Mouse (Mus musculus) liver, embryonic 16.5 days (tissue): ENCODE results near the gene P4ha1. TPM values are rescaled to one million over a fixed set of nuclear protein-coding genes. Genes with fewer than 3 reads are reported as not detected.

Experiments used
- ATAC-seq: fragments of 200-750 bp; cut with Nextera tagmentation; 2 replicates; pipeline ENCODE4 v1.8.0; 2017; ENCODE audit warnings: low read depth, mild to moderate bottlenecking, moderate number of reproducible peaks, moderate library complexity
- H3K27ac ChIP-seq: fragments of 300-500 bp; sonication (generic); 2 replicates; pipeline ENCODE4 v1.5.1; 2014; ENCODE audit warnings: mild to moderate bottlenecking, low read length
- H3K27me3 ChIP-seq: fragments of 300-500 bp; sonication (generic); 2 replicates; pipeline ENCODE4 v1.6.1; 2014; ENCODE audit warnings: low read depth, low read length, mixed read lengths; ENCODE audit not compliant: control insufficient read depth, insufficient read depth
- H3K36me3 ChIP-seq: fragments of 300-500 bp; sonication (generic); 2 replicates; pipeline ENCODE4 v1.6.1; 2014; ENCODE audit warnings: mild to moderate bottlenecking; ENCODE audit not compliant: control insufficient read depth, insufficient read depth
- H3K4me1 ChIP-seq: fragments of 300-500 bp; sonication (generic); 2 replicates; pipeline ENCODE4 v1.6.1; 2014; ENCODE audit warnings: low read depth, low read length, mixed read lengths; ENCODE audit not compliant: control insufficient read depth
- H3K4me2 ChIP-seq: fragments of 300-500 bp; sonication (generic); 2 replicates; pipeline ENCODE4 v1.6.1; 2014; ENCODE audit warnings: low read depth, low read length, mixed read lengths
- H3K4me3 ChIP-seq: fragments of 300-500 bp; sonication (generic); 2 replicates; pipeline ENCODE4 v1.5.1; 2014; ENCODE audit warnings: low read depth, mild to moderate bottlenecking, low read length
- H3K9ac ChIP-seq: fragments of 300-500 bp; sonication (generic); 2 replicates; pipeline ENCODE4 v1.6.1; 2014; ENCODE audit warnings: low read depth, low read length
- H3K9me3 ChIP-seq: fragments of 300-500 bp; sonication (generic); replicated peaks from 2 replicates; pipeline ENCODE4 v1.6.1; 2016; ENCODE audit warnings: low read length; ENCODE audit not compliant: control insufficient read depth
- WGBS: fragments of 180-500 bp; shearing (Covaris S2); extraction: QIAGEN DNeasy Blood & Tissue Kit; methylation state at CpG from one replicate; pipeline ENCODE4 v1.1.7; 2014; ENCODE audit not compliant: insufficient replicate concordance; 5-methylcytosine and 5-hydroxymethylcytosine counted together
- polyA plus RNA-seq: library from polyadenylated mRNA; unstranded; fragments of >200 nt; fragmentation: Nextera tagmentation; extraction: Ambion mirVana; gene quantifications from 2 replicates; pipeline ENCODE4 v1.2.1, GENCODE M21; 2015

P4ha1 gene
- polyA plus RNA-seq, 1 experiment from 2014 or later: 14.9 TPM

DNA sequence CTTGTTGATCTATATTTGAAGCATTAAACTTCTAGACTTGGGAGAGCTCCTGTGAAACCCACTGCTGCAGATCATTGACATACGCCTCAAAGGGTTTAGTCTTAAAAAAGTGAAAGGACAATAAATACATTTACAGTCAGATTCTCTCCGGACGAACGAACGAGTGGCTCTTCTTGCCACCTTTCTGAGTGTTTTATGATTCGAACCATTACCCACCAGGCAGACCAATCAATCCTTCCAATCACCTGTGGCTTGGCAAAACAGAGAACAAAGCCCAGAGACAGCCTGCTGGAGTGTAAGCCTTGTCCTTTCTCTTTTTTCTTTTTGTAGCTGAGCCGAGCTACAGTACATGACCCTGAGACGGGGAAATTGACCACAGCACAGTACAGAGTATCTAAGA is 31.9 kb downstream of the P4ha1 start:
- WGBS: 81% methylated on average over 8 of the region's 8 CpGs
- no peak overlapping the region for H3K4me2 ChIP-seq
- no peak overlapping the region for H3K9ac ChIP-seq
- no peak overlapping the region for H3K27ac ChIP-seq
- ATAC-seq: no peak
- no peaks in the 10 kb centered on the region for H3K27me3 ChIP-seq
- H3K4me1 ChIP-seq: no peaks in the 10 kb centered on the region; the same call in 1 of the 2 replicates
- peaks cover 22% of the 10 kb centered on the region for H3K36me3 ChIP-seq
- no peaks in the 10 kb centered on the region for H3K9me3 ChIP-seq
- no peak overlapping the region for H3K4me3 ChIP-seq

DNA sequence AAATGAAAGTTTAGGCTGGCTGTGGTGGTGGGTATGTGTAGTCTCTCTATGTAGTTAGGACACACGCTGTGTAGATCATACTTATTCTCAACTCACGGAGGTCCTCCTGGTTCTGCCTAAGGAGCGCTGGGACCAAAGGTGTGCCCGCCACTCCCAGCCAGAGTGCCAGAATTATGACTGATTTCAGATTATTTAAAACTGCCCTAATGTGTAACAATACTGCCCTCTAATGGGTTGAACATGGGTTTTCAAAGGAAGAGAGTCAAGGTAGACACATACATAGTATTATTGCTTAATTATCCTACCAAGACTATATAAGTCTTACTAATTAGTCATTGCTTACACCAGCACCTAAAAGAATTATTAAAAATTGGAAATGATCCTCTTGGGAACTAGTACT is 35.6 kb downstream of the P4ha1 start:
- Histone ChIP-seq H3K4me2 (no peak overlapping the region), H3K36me3 (peaks cover 23% of the 10 kb centered on the region), H3K9me3 (no peaks in the 10 kb centered on the region), H3K9ac (no peak overlapping the region), H3K27ac (no peak overlapping the region), H3K27me3 (no peaks in the 10 kb centered on the region), H3K4me1 (peaks cover 3% of the 10 kb centered on the region), H3K4me3 (no peak overlapping the region)
- no peak for ATAC-seq
- WGBS: 73% methylated on average over 4 of the region's 4 CpGs

DNA sequence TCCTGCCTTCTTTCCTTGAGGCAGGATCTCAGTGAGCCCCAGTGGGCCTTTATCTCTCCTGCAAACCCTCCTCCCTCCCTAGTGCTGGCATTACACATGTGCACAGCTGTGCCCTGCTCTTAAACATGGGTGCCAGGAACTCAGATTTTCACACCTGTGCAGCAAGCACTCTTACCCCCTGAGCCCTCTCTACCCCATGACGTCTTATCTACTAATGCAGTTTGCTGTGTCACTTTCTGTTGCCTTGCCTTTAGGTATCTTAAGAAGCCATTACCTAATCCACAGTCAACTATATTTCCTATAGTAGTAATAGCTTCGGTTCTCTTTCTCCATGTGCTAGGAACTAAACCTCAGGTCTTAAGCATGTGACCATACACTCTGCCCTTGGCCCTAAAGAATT is 40.1 kb downstream of the P4ha1 start:
- peak; percentile 47; the same call in 1 of the 2 replicates for ATAC-seq
- H3K36me3 ChIP-seq: peaks cover 13% of the 10 kb centered on the region
- H3K4me1 ChIP-seq: peaks cover 6% of the 10 kb centered on the region
- WGBS: 29% methylated on average over 2 of the region's 2 CpGs
- no peaks in the 10 kb centered on the region for H3K27me3 ChIP-seq
- H3K9me3 ChIP-seq: no peaks in the 10 kb centered on the region
- H3K4me3 ChIP-seq: no peak overlapping the region
- H3K9ac ChIP-seq: no peak overlapping the region
- no peak overlapping the region for H3K27ac ChIP-seq
- H3K4me2 ChIP-seq: no peak overlapping the region

DNA sequence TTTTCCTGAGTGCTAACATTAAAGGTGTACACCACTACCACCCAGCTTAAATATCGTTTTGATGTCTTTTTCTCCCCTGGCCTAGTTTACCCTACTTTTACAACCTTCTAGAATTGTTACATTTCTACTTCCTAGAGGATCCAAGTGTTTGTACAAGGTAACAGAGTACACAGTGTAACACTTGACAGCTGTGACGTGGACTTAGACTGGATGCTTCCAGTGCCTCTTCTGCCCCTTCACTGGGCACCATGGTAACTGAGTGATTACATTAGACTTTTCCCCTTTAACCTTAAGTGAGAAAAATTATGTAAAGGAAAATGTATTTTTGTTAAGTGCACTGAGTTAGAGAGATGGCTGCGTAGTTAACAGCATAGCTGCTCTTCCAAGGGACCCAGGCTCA is 41.5 kb downstream of the P4ha1 start:
- Histone ChIP-seq H3K36me3 (peaks cover 23% of the 10 kb centered on the region), H3K27me3 (no peaks in the 10 kb centered on the region), H3K4me3 (no peak overlapping the region), H3K9me3 (no peaks in the 10 kb centered on the region), H3K4me2 (no peak overlapping the region), H3K9ac (no peak overlapping the region), H3K27ac (no peak overlapping the region), H3K4me1 (peaks cover 6% of the 10 kb centered on the region)
- WGBS: 76% methylated on average over 3 of the region's 3 CpGs
- ATAC-seq: no peak

DNA sequence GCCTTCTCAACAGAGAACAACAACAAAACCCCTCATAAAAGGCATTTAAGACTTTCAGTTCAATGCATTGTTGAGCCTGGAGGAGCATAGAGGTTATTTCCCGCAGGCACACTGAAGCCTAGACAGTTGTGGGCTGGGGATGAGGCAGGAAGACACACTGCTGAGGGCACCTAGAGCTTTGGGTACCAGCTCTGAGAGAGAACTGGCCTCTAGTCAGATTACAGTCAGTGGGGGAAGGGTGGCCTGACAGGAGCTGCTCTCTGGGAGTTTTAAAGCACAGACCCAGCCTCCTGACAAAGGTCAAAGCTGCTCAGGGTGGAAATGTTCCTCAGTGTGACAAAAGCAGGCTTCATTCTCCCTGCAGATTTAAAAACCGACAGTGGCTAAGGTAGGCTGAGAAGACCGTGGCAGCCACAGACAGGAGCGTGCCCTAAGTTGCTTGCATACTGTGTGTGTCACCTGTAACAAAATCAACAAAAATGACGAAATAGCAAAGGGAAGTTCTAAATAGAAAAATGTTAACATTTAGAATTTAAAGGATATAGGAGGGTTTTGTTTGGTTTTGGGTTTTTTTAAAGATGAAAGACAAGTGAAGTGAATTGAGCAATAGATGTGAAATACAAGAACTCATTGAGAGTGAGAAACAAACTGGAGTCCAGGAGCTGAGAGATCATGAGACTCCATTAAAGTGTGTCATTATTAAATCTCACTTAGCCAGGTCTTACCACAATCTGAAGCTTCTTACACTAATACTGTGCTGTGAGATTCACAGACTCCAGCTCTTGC is 42.9 kb downstream of the P4ha1 start:
- no peak overlapping the region for H3K4me3 ChIP-seq
- H3K4me1 ChIP-seq: peaks cover 6% of the 10 kb centered on the region
- H3K4me2 ChIP-seq: no peak overlapping the region
- ATAC-seq: peak; percentile 61
- no peak overlapping the region for H3K27ac ChIP-seq
- WGBS: 71% methylated on average over 5 of the region's 5 CpGs
- H3K9me3 ChIP-seq: no peaks in the 10 kb centered on the region
- peaks cover 27% of the 10 kb centered on the region for H3K36me3 ChIP-seq
- H3K27me3 ChIP-seq: no peaks in the 10 kb centered on the region
- H3K9ac ChIP-seq: no peak overlapping the region

DNA sequence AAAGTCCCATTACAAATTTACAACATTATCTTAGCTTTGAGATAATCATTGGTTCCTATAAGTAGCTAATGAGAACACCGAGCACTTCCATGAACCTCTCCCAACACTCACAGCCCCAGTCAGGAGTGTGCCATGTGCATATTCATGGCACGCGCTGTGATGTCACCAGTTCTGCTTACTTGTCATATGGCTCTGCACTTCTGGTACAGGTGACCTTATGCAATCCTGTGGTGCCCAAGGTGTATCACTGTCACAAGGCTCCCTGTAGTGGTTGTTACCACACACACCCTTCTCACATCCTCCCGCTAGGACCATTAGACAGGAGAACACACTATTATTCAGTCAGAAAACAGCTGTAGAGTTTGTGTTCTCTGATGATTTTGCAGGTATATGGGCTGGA is 43.6 kb downstream of the P4ha1 start:
- Histone ChIP-seq H3K27ac (no peak overlapping the region), H3K4me3 (no peak overlapping the region), H3K36me3 (peaks cover 27% of the 10 kb centered on the region), H3K4me1 (peaks cover 6% of the 10 kb centered on the region), H3K9me3 (no peaks in the 10 kb centered on the region), H3K27me3 (no peaks in the 10 kb centered on the region), H3K9ac (no peak overlapping the region), H3K4me2 (no peak overlapping the region)
- WGBS: 90% methylated on average over 4 of the region's 4 CpGs
- ATAC-seq: no peak

DNA sequence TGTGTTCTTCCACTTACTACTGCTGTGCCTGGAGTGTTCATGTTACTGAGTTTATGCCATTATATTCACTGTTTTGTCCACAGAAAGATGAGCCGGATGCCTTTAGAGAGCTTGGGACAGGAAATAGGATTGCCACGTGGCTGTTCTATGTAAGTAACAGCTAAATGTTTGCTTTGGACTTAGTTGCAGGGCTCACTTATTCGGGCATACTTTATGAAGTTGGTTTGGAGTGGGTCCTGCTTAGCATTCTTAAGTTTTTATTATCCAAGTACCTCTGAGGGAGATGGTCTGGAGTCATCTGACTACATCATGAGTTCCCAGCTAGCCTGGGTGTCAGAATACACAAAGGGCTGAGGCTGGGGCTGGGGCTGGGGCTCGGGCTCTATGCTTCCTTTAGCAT is 44.1 kb downstream of the P4ha1 start:
- no peak overlapping the region for H3K4me2 ChIP-seq
- H3K27me3 ChIP-seq: no peaks in the 10 kb centered on the region
- H3K27ac ChIP-seq: no peak overlapping the region
- H3K36me3 ChIP-seq: peaks cover 24% of the 10 kb centered on the region
- H3K4me1 ChIP-seq: peaks cover 6% of the 10 kb centered on the region
- H3K9ac ChIP-seq: no peak overlapping the region
- ATAC-seq: no peak
- no peak overlapping the region for H3K4me3 ChIP-seq
- H3K9me3 ChIP-seq: no peaks in the 10 kb centered on the region
- WGBS: 76% methylated on average over 4 of the region's 4 CpGs

DNA sequence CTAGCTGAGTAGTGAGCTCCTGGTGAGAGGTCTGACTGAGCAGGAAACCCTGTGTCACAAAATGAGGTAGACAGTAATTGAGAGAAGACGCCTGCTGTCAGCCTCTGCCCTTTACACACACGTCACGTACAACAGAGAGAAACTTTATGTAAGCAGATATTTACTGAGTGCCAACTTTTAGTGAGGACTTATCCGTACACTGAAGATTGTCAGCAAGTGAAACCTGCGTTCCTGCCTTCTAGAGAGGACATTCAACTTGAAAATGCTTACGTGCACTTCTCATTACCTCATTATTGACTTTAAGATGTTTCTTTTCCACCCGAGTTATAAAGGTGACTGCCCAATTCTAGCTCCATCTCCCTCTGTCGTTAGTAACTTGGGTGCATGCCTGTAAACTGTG is 45.6 kb downstream of the P4ha1 start:
- Histone ChIP-seq H3K27me3 (no peaks in the 10 kb centered on the region), H3K4me2 (no peak overlapping the region), H3K9me3 (no peaks in the 10 kb centered on the region), H3K4me1 (peaks cover 3% of the 10 kb centered on the region), H3K9ac (no peak overlapping the region), H3K27ac (no peak overlapping the region), H3K4me3 (no peak overlapping the region), H3K36me3 (peaks cover 20% of the 10 kb centered on the region)
- ATAC-seq: no peak
- 74% methylated on average over 8 of the region's 8 CpGs for WGBS

DNA sequence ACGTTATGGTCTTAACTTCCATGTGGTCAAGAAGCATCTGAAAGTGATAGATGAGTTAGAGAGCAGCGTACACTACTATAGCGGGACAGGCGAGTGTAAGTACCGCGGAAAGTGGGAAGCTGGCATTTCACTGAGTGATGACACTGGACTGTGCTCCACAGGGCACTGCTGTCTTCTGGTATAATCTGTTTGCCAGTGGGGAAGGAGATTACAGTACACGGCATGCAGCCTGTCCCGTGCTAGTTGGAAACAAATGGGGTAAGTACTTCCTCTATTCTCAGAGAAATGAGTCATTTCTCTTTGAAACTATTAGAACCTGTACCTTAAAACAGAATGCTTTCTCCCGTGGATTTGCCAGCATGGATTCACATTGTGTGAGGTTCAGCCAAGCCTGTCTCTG is 46.3 kb downstream of the P4ha1 start:
- Histone ChIP-seq H3K9ac (no peak overlapping the region), H3K36me3 (peaks cover 20% of the 10 kb centered on the region), H3K27ac (no peak overlapping the region), H3K4me3 (no peak overlapping the region), H3K27me3 (no peaks in the 10 kb centered on the region), H3K9me3 (no peaks in the 10 kb centered on the region), H3K4me1 (peaks cover 3% of the 10 kb centered on the region), H3K4me2 (no peak overlapping the region)
- 70% methylated on average over 9 of the region's 9 CpGs for WGBS
- no peak for ATAC-seq
